Mouse (Mus musculus) mouse embryonic stem cell (cell line): ENCODE results near the gene Grm7.

Experiments
- in situ Hi-C, 2 experiments: fragments of 300-500 bp; cut with MboI; formaldehyde crosslinking; loops; 1 replicate in 1 of 2; 3 replicates in 1 of 2; pipeline ENCODE4 v1.14.3; 2019 to 2020; ENCODE audit warnings: low sequenced_read_pairs in 2 of 2, low pct_unique_long_range_greater_than_20kb in 1 of 2, mixed read lengths in 1 of 2; ENCODE audit not compliant: unreplicated experiment in 1 of 2

The Grm7 gene

GRCm38 (mm10) chr6:110645411-110646361 is at the start of gene Grm7:
Gene Grm7 (plus strand): TSS chr6:110645581.
- in situ Hi-C loops = no loop called here

GRCm38 (mm10) chr6:110645041-110645410 is 355 bp upstream of the Grm7 start:
- in situ Hi-C loops = no loop called here

- in situ Hi-C loops = no loop called here
These were observed 1.5 kb downstream of the Grm7 start for GRCm38 (mm10) chr6:110646901-110647300.

GRCm38 (mm10) chr6:110649227-110649626 is 3.8 kb downstream of the Grm7 start:
- in situ Hi-C loops = no loop called here

- in situ Hi-C loops = no loop called here
These were observed 8.1 kb downstream of the Grm7 start for GRCm38 (mm10) chr6:110653361-110654001.

DNA sequence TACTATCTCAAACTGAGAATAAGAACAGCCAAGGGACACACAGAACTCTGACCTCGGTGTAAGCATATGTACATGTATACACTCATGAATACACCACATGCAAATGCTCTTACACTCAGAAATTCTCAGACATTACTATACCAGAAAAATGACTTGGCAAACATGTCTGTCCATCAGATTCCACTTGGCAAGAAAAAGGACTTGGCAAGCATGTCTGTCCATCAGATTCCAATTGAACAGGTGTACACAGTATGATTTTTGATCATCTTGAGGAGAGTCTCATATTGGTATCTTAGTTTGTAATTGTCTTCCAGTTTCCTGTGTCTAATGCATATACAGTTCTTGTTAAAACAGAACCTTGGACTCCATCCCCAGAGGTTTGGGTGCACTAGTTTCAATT is 19.1 kb downstream of the Grm7 start:
- in situ Hi-C loops = no loop called here

- in situ Hi-C loops = no loop called here
These were observed 23.1 kb downstream of the Grm7 start for GRCm38 (mm10) chr6:110668447-110668846.

DNA sequence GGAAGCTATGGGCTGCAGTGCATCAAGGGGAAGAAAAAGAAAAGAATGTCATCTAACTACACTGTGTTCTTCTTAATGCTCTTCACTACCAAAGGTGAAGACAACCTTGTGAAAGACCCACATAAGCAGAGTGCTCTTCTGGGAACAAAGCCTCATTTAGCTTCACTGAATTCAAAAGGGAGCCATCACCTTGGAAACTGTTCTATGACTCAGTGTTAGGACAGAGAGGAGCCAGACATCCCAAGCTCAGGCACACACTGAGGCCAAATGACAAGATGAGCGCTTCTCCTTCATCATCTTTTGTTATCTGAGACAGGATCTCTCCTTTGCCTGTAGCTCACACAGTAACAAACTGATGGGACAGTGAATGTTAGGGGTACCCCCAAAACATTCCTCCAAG is 45.6 kb downstream of the Grm7 start:
- in situ Hi-C loops = no loop called here

- in situ Hi-C loops = no loop called here
These were observed 64.4 kb downstream of the Grm7 start for GRCm38 (mm10) chr6:110709763-110710162.

GRCm38 (mm10) chr6:110714943-110715342 is 69.6 kb downstream of the Grm7 start:
- in situ Hi-C loops = no loop called here

GRCm38 (mm10) chr6:110723371-110723770 is 78.0 kb downstream of the Grm7 start:
- in situ Hi-C loops = no loop called here

DNA sequence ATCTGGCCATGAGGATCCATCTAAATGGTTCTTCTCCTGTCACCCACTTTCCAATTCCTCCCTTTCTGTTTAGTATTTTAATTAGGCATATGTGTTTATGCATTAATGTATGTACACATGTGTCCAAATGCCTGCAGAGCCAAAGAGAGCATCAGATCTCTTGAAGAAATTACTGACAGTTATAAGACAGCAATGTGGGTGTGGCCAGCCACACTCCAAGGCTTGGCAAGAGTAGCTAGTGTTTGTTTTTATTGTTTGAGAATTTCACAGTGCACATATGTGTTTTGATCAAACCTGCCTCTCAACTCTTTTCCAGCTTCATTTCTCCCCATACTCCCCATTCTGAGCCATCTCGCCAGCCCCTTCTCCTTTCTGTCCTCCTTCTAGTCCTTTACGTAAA is 88.5 kb downstream of the Grm7 start:
- in situ Hi-C loops = no loop called here

- in situ Hi-C loops = no loop called here
These were observed 98.7 kb downstream of the Grm7 start for GRCm38 (mm10) chr6:110743981-110744670.

GRCm38 (mm10) chr6:110755921-110756320 is 110.5 kb downstream of the Grm7 start:
- in situ Hi-C loops = no loop called here

DNA sequence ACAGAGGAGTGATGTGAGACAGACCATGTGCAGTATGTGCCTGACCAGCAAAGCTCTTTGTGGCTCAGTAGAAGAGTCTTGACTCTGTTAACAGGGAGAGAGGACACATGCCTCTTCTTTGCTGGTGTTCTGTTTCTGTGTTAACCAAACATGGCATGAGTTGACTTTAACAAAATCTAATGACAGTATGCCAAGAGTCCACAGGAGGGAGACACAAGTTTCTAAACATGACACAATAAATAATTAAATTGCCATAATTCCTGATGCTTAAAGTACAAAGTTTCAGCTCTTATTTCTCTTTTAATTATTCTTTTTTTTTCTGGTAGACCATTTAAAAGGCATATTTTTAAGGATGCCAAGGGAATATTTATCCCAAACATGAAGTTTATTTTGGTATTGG is 124.2 kb downstream of the Grm7 start:
- in situ Hi-C loops = no loop called here

DNA sequence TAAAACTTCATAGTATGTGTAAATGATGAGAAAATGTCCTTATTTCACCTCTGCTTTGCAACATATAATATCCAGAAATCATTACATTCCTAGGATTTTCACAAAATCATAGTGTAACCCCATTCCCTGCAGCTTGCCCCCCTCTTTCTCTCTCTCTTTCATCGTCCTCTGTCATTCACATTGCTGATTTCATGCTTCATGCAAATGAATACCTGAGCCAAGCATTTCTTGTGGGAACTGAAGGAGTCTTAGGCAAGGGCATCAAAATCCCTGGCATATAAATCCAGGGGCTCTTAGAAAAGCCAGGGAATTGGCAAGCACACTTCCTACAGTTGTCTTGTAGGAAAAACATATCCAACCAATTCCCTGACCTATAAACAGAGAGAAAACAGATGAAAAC is 127.3 kb downstream of the Grm7 start:
- in situ Hi-C loops = no loop called here

DNA sequence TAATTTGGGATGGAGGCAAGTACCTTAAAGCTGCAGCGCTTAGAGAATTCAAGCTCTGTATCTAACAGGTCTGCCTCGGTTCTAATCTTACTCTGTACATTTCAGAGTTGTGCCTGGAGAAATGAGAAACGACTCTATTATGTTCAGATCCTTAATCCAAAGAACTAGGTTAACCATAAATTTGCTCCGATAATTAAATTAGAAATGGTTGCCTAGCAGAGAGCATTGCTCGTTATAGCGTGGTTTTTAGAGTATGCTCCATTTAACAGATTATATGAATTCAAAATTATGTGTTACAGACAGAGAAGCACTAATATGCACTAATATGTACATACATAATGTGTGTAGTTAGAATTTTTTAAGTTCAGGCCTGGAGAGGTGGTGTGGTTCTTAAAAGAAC is 130.7 kb downstream of the Grm7 start:
- in situ Hi-C loops = no loop called here

DNA sequence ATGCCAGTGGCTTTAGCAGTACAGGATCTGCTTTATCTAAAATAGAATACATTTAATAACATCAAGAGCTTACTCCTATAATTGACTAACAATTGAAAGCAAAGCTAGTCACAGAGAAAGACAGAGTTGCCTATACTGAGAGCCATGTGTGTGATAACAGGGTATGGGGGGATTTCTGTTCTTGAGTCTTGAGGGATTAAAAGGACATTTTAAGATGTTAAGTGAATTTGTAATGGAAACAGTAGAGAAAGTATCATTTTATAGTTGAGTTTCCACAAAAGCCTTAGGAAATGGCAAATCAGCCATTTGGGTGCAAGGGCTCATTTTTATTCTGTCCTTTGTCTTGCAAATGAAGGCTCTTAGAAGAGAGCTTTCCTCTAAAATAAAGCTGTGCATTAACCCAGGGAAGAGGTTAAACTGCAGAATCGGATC is 140.1 kb downstream of the Grm7 start:
- in situ Hi-C loops = no loop called here

- in situ Hi-C loops = no loop called here
These were observed 147.3 kb downstream of the Grm7 start for GRCm38 (mm10) chr6:110792696-110793095.
